Mouse (Mus musculus) liver, embryonic 18 days (tissue): ENCODE results near the gene Pa2g4. TPM values are rescaled to one million over a fixed set of nuclear protein-coding genes. Genes with fewer than 3 reads are reported as not detected.

Experiments
- polyA plus RNA-seq: library from polyadenylated mRNA; depleted of rRNA; stranded (reverse); fragments of >200 nt; gene quantifications from 2 replicates; pipeline ENCODE4 v1.2.3, GENCODE M21; 2012; rRNA removed

Gene Pa2g4
- polyA plus RNA-seq: 67.0 and 72.0 TPM in 2 replicates

DNA sequence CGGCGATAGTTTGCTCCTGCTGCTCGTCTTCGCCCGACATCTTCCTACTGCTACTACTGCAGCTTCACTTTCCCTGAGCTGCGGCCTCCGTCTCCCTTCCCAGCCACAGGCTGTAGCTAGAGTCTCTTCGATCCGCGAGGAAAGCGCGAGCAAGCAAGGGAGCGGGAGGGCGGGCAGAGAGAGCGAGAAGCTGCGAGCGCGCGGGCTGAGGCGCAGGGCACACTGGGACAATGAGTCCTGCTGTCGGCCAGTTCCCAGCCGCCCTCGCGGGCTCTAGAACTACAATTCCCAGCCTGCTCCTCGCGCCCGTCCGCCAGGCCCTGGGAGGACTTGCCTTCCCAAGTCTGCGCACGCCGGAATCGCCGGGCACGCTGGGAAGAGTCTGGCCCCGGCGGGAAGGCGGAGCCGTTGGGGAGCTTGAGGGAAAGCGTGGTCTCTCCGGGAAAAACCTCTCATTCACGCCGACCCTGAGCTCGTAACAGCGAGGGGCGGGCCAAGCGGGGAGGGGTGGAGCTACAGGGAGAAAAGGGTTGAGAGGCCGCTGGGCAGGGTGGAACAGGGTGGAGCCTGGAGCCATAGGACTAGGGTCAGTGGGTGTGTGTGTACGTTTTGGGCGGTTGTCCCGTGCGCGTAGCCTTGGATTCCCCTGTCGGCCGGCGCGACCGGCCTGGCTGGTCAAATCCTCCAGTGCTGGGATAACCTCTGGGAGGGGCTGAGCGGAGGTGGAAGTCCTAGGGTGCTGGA, at the start of gene Pa2g4:
Gene Pa2g4 (minus strand): TSS at position 200 of the 744 bp plus-strand sequence.

DNA sequence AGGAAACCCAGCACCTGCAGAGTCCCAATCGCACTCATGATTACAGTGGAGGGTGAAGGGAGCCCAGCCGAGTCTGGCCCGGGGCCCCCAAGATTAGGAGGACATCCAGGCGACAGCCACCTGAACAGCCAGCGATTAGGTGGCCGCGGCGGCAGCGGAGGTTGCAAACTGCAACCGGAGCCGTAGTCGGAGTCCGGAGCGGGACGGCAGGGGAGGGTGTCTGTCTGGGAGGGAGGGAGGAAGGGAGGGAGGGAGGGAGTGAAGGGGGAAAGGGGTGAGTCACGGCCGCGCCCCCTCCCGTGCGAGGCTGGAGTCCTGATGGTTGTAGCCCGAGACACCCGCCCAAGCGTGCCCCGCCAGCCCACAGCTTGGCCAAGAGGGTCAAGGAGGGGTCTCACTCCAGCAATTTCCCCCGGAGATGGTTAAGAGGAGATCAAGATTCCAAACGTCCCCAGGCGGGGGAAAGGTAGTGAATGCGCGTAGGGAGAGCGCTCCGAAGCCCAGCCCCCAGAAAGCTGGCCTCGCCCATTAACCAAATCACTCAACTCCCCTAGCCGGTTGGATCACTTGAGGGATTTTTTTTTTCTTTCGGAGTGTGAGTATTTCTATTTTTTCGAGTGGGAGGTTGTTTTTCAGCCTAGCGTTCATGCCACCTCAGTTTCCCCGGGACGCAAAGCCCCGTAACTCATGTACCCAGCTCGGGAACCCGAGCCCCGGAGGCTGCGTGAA, 23.8 kb upstream of the Pa2g4 start, which contains the start of gene Erbb3:
Gene Erbb3 (minus strand): TSS at position 189 of the 729 bp plus-strand sequence.

DNA sequence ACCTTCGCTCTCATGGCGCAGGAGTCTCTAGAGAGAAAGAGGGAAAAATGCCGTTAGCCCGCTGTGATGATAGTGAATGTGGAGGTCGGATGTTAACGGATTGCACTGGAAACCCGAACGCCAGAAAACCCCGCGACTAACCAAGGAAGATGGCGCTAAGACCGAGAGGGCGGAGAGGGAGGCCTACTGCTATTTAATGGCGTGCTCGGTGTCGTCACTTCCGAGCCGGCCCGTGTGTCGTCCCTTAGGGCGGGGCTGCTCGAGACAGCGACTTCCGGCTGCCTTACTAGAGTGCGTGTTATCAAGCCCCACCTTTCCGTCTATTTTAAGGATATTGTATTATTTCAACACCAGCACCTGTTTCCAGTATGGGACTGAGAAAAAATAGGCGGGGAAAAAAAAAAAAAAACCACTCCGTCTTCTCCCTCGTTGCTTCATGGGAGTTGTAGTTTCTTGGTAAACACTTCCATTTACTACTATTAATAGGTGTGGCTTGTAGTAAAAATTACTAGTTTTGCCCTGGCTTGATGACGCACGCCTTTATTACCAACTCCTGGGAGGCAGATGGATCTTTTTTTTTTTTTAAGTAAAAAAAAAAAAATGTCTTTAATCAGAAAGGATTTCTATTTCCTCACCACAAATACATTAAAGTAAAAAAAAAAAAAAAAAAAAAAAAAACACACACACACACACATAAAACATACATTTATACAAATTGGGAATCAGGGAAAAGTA, 16.7 kb downstream of the Pa2g4 start, which contains the start of gene Rpl41:
Gene Rpl41 (minus strand): TSS at position 359 of the 735 bp plus-strand sequence.

DNA sequence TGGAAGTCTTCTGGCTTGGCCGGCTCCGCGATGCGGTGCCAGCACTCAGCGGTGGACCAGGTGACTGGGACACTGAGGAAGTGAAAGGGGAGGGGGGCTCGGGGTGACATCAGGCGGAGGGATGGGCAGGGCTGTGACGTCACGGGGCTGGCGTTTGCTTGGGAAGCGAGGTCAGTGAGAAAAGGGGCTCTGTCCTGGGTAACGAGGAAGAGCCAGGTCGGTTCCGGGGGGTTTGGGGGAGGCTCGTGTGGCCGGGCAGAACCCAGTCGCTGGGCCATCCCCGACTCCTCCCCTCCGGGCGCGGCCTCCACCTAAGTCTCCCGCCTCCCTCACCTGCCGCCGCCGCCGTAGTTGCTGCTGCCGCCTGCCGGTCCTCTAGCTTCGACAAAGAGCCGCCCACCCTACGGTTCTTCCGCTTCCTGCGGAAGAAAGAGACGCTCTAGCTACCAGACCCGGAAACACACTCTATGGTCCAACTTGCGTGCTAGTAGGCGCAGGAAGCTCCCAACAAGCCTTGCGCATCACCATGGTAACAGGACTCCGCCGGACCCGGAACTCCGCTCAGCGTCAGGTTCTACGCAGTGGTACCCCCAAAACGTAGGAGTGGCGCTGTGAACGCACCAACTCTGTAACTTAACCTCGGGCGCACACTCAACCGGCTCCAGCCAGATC, 18.3 kb downstream of the Pa2g4 start, which contains the start of gene Zc3h10:
Gene Zc3h10 (minus strand): TSS at position 414 of the 672 bp plus-strand sequence.

DNA sequence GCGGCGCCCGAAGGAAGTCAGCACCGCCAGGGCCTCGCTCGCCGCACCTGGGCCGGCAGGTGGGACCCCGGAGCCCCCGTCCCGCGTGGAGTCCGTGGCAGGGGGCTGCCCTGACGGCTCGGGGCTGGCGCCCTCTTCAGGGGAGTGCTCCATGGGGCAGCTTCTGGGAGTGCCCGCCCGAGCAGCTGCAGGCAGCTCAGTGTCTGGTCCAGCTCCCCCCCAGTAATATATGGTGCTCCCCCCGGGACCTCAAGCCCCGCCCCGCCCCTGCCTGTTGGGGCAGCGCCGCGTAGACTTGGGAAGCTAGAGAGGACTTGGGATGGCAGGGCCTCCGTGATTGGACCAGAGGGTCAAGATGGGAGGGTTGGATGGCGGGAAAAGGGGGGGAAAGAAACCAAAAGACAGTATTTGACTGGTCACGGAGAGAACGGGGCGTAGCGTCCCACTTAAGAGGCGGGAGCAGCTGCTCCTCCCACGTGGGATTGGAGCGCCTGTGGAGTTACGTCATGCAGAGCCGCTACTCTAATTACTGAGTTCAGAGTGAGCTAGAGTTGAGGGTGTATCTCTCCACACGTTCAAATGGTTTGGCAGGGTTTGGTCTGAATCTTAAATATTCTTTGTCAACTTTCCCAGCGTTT, 40.0 kb downstream of the Pa2g4 start, which contains the start of gene Esyt1:
Gene Esyt1 (minus strand): TSS at position 201 of the 638 bp plus-strand sequence.

Other genes starting within 250 kb of the Pa2g4 start
- gene Cnpy2, start 243.5 kb downstream of the Pa2g4 start, polyA plus RNA-seq: 57.3 and 69.2 TPM in 2 replicates
- 59.5 and 64.0 TPM in 2 replicates for gene Cs, start 228.3 kb downstream of the Pa2g4 start, polyA plus RNA-seq
- 10.3 and 10.8 TPM in 2 replicates for gene Coq10a, start 197.0 kb downstream of the Pa2g4 start, polyA plus RNA-seq
- gene Ankrd52, start 188.9 kb downstream of the Pa2g4 start, polyA plus RNA-seq: 4.4 and 6.2 TPM in 2 replicates
- 99.5 and 112 TPM in 2 replicates for gene Slc39a5, start 164.8 kb downstream of the Pa2g4 start, polyA plus RNA-seq
- gene Nabp2, start 154.5 kb downstream of the Pa2g4 start, polyA plus RNA-seq: 16.8 and 18.7 TPM in 2 replicates
- gene Rnf41, start 154.3 kb downstream of the Pa2g4 start, polyA plus RNA-seq: 7.0 and 8.3 TPM in 2 replicates
- 25.6 and 31.2 TPM in 2 replicates for gene Smarcc2, start 106.7 kb downstream of the Pa2g4 start, polyA plus RNA-seq
- gene Myl6, start 71.8 kb downstream of the Pa2g4 start, polyA plus RNA-seq: 627 and 720 TPM in 2 replicates
- 0.53 and 0.67 TPM in 2 replicates for gene Myl6b, start 67.3 kb downstream of the Pa2g4 start, polyA plus RNA-seq
- 10.8 and 12.1 TPM in 2 replicates for gene Esyt1, start 40.1 kb downstream of the Pa2g4 start, polyA plus RNA-seq
- gene Zc3h10, start 18.2 kb downstream of the Pa2g4 start, polyA plus RNA-seq: 4.0 and 4.5 TPM in 2 replicates
- gene Rpl41, start 16.7 kb downstream of the Pa2g4 start, polyA plus RNA-seq: 1,648 and 2,151 TPM in 2 replicates
- gene Erbb3, start 23.7 kb upstream of the Pa2g4 start, polyA plus RNA-seq: 7.5 and 8.2 TPM in 2 replicates
- gene Rps26, start 60.8 kb upstream of the Pa2g4 start, polyA plus RNA-seq: 667 and 775 TPM in 2 replicates
- gene Ikzf4, start 80.0 kb upstream of the Pa2g4 start, polyA plus RNA-seq: 0.72 and 1.2 TPM in 2 replicates
- 6.8 and 8.7 TPM in 2 replicates for gene Suox, start 108.1 kb upstream of the Pa2g4 start, polyA plus RNA-seq
- gene Rab5b, start 130.3 kb upstream of the Pa2g4 start, polyA plus RNA-seq: 32.7 and 34.3 TPM in 2 replicates
- gene Pmel, start 138.2 kb upstream of the Pa2g4 start, polyA plus RNA-seq: 0.49 and 0.59 TPM in 2 replicates
- gene Cdk2, start 139.0 kb upstream of the Pa2g4 start, polyA plus RNA-seq: 31.5 and 32.7 TPM in 2 replicates
- 4.4 and 4.6 TPM in 2 replicates for gene Dgka, start 178.9 kb upstream of the Pa2g4 start, polyA plus RNA-seq
- 15.6 and 15.9 TPM in 2 replicates for gene Pym1, start 181.9 kb upstream of the Pa2g4 start, polyA plus RNA-seq
- gene Mmp19, start 224.9 kb upstream of the Pa2g4 start, polyA plus RNA-seq: 11.1 and 11.9 TPM in 2 replicates
- 6.7 and 6.8 TPM in 2 replicates for gene Dnajc14, start 238.1 kb upstream of the Pa2g4 start, polyA plus RNA-seq
- 2.8 and 3.0 TPM in 2 replicates for gene Tmem198b, start 238.4 kb upstream of the Pa2g4 start, polyA plus RNA-seq